Mouse (Mus musculus) common myeloid progenitor, adult 5-6 weeks (primary cell): ENCODE results near the gene Nemf. TPM values are rescaled to one million over a fixed set of nuclear protein-coding genes. Genes with fewer than 3 reads are reported as not detected.
"Not testable (repeated sequence)": the region's sequence is repeated elsewhere in the genome, so short reads cannot be mapped to it uniquely, and the experiment has no call there.

Source experiments
- ATAC-seq: replicated peaks from 2 replicates; pipeline ENCODE4 v1.8.0; 2016; ENCODE audit warnings: low read depth, mild to moderate bottlenecking, moderate TSS enrichment, inconsistent platforms; ENCODE audit not compliant: poor library complexity, severe bottlenecking
- total RNA-seq: library from RNA; stranded (forward); fragments of 200-1000, 187-1606 nt; gene quantifications from 2 replicates; pipeline ENCODE4 v1.2.3, GENCODE M21; 2017

The Nemf gene
- total RNA-seq, 1 experiment from 2014 or later = 126 TPM

DNA sequence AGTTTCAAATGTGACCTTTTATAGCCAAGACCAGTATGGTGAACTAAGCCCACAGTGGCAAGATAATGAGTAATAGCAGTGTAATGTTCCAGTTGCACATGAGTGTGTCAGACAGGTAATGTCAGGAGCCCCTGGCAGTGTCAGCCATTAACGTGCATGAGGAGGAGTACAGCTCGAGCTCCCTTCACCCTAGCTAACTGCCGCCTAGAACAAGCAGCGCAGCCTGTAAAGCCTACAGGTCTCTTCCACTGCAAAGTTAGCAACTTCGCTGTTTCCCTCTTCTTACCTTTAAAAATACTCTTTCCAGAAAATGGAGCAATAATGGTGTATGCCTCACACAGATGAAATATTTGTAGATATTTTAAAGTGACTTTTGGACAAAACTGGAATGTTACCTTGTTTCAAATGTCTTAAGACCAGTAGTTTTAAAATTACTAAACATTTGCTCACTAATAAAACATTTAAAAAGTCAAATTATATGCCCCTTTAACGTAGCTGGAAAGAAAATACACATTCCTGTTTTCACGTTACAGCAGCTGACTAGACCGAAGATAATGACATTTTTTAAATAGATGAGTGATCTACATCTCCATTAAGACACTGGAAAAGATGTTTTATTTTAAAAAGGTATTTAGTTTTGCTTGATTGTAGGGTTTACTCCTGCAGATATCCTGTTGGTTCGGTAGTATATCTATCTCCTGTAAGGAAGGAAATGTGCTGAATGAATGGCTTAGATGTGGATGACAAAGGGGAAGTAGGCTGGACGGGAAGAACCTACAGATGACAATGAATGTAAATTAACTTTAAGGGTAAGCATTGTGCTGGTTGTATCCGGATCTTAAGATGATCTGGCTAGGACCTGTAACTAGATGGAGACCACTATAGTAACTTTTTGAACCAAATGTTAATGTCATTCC, 17.1 kb upstream of the Nemf start:
- no peak; the same call in 1 of the 2 replicates for ATAC-seq

DNA sequence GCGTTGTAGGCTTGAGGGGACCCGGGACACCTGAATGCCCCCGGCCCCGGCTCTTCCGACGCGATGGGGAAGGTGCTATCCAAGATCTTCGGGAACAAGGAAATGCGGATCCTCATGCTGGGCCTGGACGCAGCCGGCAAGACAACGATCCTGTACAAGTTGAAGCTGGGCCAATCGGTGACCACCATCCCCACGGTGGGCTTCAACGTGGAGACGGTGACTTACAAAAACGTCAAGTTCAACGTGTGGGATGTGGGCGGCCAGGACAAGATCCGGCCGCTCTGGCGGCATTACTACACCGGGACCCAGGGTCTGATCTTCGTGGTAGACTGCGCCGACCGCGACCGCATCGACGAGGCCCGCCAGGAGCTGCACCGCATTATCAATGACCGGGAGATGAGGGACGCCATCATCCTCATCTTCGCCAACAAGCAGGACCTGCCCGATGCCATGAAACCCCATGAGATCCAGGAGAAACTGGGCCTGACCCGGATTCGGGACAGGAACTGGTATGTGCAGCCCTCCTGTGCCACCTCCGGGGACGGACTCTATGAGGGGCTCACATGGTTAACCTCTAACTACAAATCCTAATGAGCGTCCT, 15.9 kb upstream of the Nemf start:
- peak; percentile 17 for ATAC-seq

GRCm38 (mm10) chr12:69371854-69372671, 15.1 kb upstream of the Nemf start, which contains the start of the genes Arf6 and Gm9887:
Arf6 (plus strand) TSS chr12:69372150.
Gm9887 (minus strand) TSS chr12:69372458.
- peak; percentile 72 for ATAC-seq

GRCm38 (mm10) chr12:69371421-69371853, 14.5 kb upstream of the Nemf start:
- ATAC-seq = peak; percentile 57

GRCm38 (mm10) chr12:69370936-69371335, 14.0 kb upstream of the Nemf start:
- no peak for ATAC-seq

DNA sequence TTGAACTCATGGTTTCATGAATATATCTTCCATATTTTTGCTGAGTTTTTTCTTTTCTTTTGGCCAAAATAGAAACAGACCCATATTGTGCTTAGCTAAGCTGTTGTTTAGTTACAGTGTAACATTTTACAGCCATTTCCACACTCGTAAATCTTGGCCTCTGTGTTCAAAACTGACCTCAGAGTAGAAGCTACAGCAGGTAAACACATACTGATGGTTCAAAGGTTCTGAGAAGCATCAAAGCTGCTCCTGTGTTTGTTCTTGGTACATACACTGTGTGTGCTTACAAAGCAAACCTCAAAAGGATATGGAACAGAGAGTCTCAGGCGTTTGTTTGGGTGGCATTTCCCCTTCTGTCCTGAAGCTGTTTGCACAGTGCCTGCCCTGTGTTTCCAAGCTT, 10.6 kb upstream of the Nemf start:
- ATAC-seq = no peak

DNA sequence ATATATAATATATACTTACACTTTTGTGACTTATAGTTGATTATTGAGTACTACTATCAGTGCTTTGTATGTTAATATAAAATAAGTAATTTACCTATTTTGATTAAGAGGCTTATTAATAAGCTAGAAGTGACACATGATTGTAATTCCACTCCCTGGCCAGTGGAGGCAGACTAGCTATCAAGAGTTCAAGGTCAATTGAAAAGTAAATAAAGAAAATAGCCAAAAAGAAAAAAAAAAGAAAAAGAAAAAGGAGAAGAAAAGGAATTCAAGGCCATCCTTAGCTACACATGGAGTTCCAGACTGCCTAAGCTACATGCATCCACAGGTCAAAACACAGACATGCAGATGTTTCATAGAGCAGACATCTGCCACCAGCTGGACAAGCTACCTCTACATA, 9.5 kb upstream of the Nemf start:
- no peak for ATAC-seq

GRCm38 (mm10) chr12:69365757-69366156, 8.8 kb upstream of the Nemf start:
- ATAC-seq = no peak

DNA sequence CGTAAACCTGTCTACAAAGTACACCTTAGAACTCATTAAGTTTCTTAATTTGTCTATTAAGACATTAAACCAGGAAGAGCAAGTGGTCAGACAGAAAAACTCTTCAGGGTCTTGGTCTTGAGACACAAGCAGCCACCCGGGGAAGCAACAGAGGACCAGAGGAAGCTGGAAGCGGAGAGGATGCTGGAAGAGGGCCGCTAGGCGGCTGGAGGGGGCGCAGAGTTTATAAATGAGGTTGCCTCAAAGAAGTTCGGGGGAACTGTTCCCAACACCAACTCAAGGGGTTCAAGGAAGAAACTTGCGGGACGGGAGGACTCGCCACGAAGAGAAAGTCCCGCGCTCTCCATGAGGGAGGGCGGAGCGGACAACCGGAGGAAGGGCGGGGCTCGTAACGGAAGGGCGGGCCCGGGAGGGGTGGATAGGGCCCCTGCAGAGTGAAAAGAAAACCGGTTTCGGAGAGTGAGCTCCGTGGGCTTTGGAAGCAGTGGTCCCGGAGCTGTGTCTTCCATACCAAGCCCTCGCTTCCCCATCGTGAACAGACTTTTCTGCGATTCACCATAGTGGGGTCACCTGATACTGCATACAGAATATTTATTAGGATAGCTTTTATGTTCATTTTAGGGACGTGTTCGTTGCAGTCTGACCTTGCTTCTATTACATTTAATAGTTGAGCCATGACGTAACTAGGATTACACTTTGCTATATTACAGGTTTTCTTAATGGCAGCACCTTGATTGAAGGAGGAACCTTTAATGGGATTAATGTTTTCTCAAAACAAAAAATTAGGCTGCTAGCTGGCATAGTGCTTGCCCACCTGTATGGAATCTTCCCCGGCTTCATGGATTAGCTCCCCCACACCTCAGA, 7.2 kb upstream of the Nemf start:
- peak; percentile 57 for ATAC-seq

GRCm38 (mm10) chr12:69363110-69363509, 6.1 kb upstream of the Nemf start:
- not testable (repeated sequence) for ATAC-seq

DNA sequence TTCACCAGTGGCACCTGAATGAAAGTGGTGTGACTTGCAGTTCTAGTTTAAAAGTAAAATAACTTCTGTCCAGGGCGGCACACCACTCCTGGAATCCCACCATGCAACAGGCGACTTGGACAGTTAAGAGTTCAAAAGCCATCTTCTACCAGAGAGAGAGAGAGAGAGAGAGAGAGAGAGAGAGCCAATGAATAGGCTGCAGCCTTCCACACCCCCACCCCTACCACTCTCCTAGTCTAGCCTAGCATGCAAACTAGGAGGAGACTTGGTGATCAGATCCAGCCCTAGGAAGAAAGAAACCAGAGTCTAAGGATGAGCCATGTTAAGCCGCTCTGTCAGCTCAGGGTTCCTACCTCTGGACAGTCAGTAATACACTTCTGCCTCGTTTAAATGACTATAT, 5.4 kb upstream of the Nemf start:
- ATAC-seq = no peak

GRCm38 (mm10) chr12:69361919-69362318, 5.0 kb upstream of the Nemf start:
- no peak for ATAC-seq

DNA sequence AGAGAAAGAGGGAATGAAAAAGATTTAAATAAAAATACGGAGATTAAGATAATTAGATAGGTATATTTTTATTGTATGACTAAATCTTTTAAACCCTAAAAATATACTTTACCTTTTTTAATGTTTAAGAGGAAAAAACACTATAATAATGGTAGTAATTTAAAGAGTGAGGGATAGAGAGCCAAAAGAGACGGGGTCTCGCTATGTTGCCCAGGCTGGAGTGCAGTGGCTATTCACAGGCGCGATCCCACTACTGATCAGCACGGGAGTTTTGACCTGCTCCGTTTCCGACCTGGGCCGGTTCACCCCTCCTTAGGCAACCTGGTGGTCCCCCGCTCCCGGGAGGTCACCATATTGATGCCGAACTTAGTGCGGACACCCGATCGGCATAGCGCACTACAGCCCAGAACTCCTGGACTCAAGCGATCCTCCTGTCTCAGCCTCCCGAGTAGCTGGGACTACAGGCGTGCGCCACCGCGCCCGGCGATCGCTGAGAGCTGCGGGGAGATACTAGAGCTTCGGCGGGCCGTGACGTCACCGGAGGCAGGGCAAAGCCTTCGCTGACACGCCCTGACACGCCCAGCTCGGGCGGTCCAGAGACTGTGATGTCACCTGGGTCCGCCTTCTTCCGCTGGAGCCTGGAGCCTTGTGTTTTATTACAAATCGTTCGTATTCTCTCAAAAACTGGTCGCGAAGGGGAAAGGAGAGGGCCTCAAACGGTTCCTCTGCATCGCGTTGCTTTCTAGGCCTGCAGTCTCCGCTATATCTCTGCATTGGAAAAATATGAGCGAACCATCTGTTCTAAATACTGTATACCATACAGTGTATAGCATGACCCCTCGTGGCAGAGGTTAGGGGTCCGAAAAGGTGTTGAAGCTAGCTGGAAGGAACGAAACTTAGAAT, 4.3 kb upstream of the Nemf start:
- peak; percentile 76 for ATAC-seq

DNA sequence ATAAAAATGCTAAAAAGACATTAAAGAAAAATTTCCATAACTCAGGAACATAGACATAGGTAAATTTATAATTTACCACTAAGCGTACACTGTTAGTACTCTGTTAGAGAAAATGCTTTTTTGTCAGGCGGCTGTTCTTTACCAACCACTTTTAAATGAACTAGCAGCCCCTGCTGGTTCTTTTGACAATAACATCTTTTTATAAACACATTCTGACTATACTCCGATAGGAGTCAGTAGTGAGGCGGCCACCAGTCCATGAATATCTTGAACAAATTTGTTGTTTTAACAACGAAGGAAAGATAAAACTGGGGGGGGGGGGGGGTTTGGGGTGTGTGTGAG, 3.7 kb upstream of the Nemf start:
- peak; percentile 19 for ATAC-seq

DNA sequence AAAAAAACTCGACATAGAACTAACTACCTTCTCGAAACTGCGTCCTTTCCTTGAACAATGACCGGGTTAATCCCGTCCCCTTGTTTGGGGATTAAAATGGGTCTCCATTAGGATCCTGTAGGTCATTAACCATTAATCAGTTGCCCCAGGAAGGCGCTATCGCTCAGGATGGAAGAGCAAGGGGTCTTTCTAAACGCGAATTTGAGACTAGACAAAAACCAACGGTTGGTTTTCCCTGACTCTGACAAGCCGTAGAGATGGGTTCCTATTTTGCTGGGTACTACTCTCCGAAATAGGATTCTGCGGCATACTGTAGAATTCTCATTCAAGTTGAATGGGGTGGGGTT, 308 bp upstream of the Nemf start:
- ATAC-seq = no peak

DNA sequence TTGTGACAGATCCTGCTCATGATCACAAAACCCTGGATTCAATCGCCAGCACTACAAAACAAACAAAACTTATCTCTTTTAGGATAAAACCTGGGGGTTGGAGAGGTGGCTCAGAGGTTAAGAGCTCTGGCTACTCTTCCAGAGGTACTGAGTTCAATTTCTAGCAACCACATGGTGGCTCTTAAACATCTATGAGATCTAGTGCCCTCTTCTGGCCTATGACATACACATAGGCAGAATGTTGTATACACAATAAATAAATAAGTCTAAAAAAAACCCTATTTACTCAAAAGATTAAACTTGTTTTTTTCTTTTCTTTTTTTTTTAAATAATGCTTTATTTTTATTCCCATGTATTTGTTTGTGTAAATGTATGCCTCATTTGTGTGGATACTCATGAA, 5.3 kb downstream of the Nemf start:
- no peak for ATAC-seq

GRCm38 (mm10) chr12:69349928-69350327, 7.0 kb downstream of the Nemf start:
- ATAC-seq = no peak

DNA sequence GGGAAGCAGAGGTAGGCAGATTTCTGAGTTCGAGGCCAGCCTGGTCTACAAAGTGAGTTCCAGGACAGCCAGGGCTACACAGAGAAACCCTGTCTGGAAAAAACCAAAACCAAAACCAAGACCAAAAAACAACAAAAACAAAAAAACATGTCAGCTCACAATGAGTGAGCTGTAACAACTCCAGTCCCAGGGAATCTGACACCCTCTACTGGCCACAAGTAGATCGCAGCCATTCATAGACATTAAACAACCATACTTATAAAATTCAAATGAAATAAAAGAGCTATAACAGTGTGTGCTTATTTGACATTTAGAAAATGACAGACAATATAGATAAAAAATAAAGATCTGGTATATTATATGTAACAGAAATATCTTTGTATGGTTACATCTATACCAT, 23.4 kb downstream of the Nemf start:
- peak; percentile 82 for ATAC-seq

GRCm38 (mm10) chr12:69332147-69332546, 24.8 kb downstream of the Nemf start:
- ATAC-seq = no peak
